Comparison of ENCODE assay signal across 16 mouse cellular contexts in genomic region chr1:187077352-187077751, GRCm38 (mm10).
DNase-seq lines count a peak whose midpoint lies in the region; ATAC-seq and TF ChIP-seq lines count a peak whose summit lies in the region.
"Had no signal": no experiment of that assay in that cellular context is flagged by ENCODE, and none has a peak within 500 bp of the region (broad histone marks: within the 10 kb centered on the region; RNA-seq: fewer than 3 reads in every experiment).

No protein-coding gene starts in this region.

- H3K9ac ChIP-seq in forebrain, embryonic 11.5 days (ENCODE audit: low read length) = no peak overlapping the region
- H3K9ac ChIP-seq in forebrain, embryonic 16.5 days (replicated peaks; ENCODE audit: low read depth, low read length) = no peak overlapping the region
- H3K9ac ChIP-seq in forebrain, embryonic 14.5 days (ENCODE audit: low read length) = no peak overlapping the region
- H3K9ac ChIP-seq in midbrain, embryonic 14.5 days (replicated peaks; ENCODE audit: low read length) = no peak overlapping the region
- H3K9ac ChIP-seq: lung, embryonic 15.5 days had no signal

- H3K4me1 ChIP-seq in forebrain, embryonic 11.5 days (replicated peaks; ENCODE audit: control insufficient read depth, insufficient read depth, low read length) = peaks cover 6% of the 10 kb centered on the region; the same call in 1 of the 2 replicates
- peaks cover 9% of the 10 kb centered on the region; the same call in 1 of the 2 replicates for H3K4me1 ChIP-seq in forebrain, embryonic 16.5 days (replicated peaks; ENCODE audit: control insufficient read depth, insufficient read depth, low read length)
- peaks cover 12% of the 10 kb centered on the region for H3K4me1 ChIP-seq in forebrain, embryonic 14.5 days (ENCODE audit: control insufficient read depth, insufficient read depth, low read length)
- 0 out of 2 replicates have a peak, but pooled peaks cover 6% of the 10 kb centered on the region for H3K4me1 ChIP-seq in midbrain, embryonic 14.5 days (ENCODE audit: control insufficient read depth, insufficient read depth, low read length)
- H3K4me1 ChIP-seq: lung, embryonic 15.5 days had no signal

- H3K9me3 ChIP-seq in forebrain, embryonic 11.5 days (ENCODE audit: control insufficient read depth, low read length) = no peaks in the 10 kb centered on the region
- H3K9me3 ChIP-seq in forebrain, embryonic 16.5 days (ENCODE audit: control insufficient read depth, low read length) = no peaks in the 10 kb centered on the region
- H3K9me3 ChIP-seq in forebrain, embryonic 14.5 days (replicated peaks; ENCODE audit: control insufficient read depth, low read length) = no peaks in the 10 kb centered on the region
- H3K9me3 ChIP-seq in midbrain, embryonic 14.5 days (ENCODE audit: control insufficient read depth, low read length) = no peaks in the 10 kb centered on the region
- H3K9me3 ChIP-seq: lung, embryonic 15.5 days had no signal

- peak; percentile 53 for DNase-seq in forebrain, embryonic 11.5 days (ENCODE audit: low spot score)
- DNase-seq in brain, embryonic 14.5 days (ENCODE audit: low read depth) = peak; percentile 72
- peak; percentile 30 for DNase-seq in forebrain, embryonic 14.5 days (ENCODE audit: low spot score)
- peak; percentile 30 for DNase-seq in midbrain, embryonic 14.5 days
- no peak for DNase-seq in right cerebral cortex, postnatal 36 days (ENCODE audit: low spot score in 2 of 2)
- DNase-seq in left cerebral cortex, adult 8-10 months (ENCODE audit: low spot score in 2 of 2) = no peak
- no peak for DNase-seq in thymus, postnatal 0 days (ENCODE audit: low spot score)
- DNase-seq: cerebellum, adult 11-12 months; gastrocnemius, adult 2 months; heart, adult 2 months; thymus, postnatal 14 days had no signal

- no peak overlapping the region for H3K4me3 ChIP-seq in forebrain, embryonic 11.5 days (ENCODE audit: low read depth, low read length)
- no peak overlapping the region for H3K4me3 ChIP-seq in forebrain, embryonic 16.5 days (replicated peaks; ENCODE audit: low read length)
- H3K4me3 ChIP-seq in forebrain, embryonic 14.5 days (ENCODE audit: low read depth, low read length) = no peak overlapping the region
- no peak overlapping the region for H3K4me3 ChIP-seq in midbrain, embryonic 14.5 days (replicated peaks; ENCODE audit: low read depth, low read length)
- H3K4me3 ChIP-seq: gastrocnemius, adult 2 months; heart, adult 2 months; layer of hippocampus, adult 2 months; lung, embryonic 15.5 days; myocyte had no signal

- TF ChIP-seq POLR2A in brain, embryonic 14.5 days (IDR thresholded peaks at IDR 0.05; ENCODE audit: borderline replicate concordance, extremely low read depth, insufficient read depth, insufficient read length, poor library complexity, severe bottlenecking) = no peak

- peak; percentile 75 for ATAC-seq in forebrain, embryonic 11.5 days (replicated peaks; ENCODE audit: low FRiP score)
- no peak for ATAC-seq in forebrain, embryonic 16.5 days
- peak; percentile 32; the same call in 1 of the 2 replicates for ATAC-seq in forebrain, embryonic 14.5 days
- no peak for ATAC-seq in midbrain, embryonic 14.5 days (ENCODE audit: low FRiP score, low TSS enrichment)

- no peaks in the 10 kb centered on the region for H3K27me3 ChIP-seq in forebrain, embryonic 11.5 days (ENCODE audit: control insufficient read depth, insufficient read depth, low read length)
- H3K27me3 ChIP-seq in forebrain, embryonic 16.5 days (replicated peaks; ENCODE audit: control insufficient read depth, insufficient read depth, low read length) = no peaks in the 10 kb centered on the region
- H3K27me3 ChIP-seq in forebrain, embryonic 14.5 days (replicated peaks; ENCODE audit: control insufficient read depth, insufficient read depth, low read length) = no peaks in the 10 kb centered on the region
- H3K27me3 ChIP-seq in midbrain, embryonic 14.5 days (ENCODE audit: control insufficient read depth, insufficient read depth, low read length) = no peaks in the 10 kb centered on the region
- H3K27me3 ChIP-seq: lung, embryonic 15.5 days had no signal

- TF ChIP-seq CTCF in brain, embryonic 14.5 days (IDR thresholded peaks at IDR 0.05; ENCODE audit: borderline replicate concordance, extremely low read depth, insufficient read depth, insufficient read length) = no peak

- WGBS in forebrain, embryonic 11.5 days = 34% methylated on average over 9 of the region's 9 CpGs
- WGBS in forebrain, embryonic 16.5 days = 18% methylated on average over 9 of the region's 9 CpGs
- WGBS in forebrain, embryonic 14.5 days = 19% methylated on average over 9 of the region's 9 CpGs
- 55% methylated on average over 9 of the region's 9 CpGs for WGBS in midbrain, embryonic 14.5 days

- no peak overlapping the region for H3K4me2 ChIP-seq in forebrain, embryonic 11.5 days (ENCODE audit: low read depth, low read length, severe bottlenecking)
- no peak overlapping the region for H3K4me2 ChIP-seq in forebrain, embryonic 16.5 days (ENCODE audit: low read length)
- H3K4me2 ChIP-seq in forebrain, embryonic 14.5 days (ENCODE audit: low read length) = no peak overlapping the region
- H3K4me2 ChIP-seq in midbrain, embryonic 14.5 days (ENCODE audit: low read length) = no peak overlapping the region
- H3K4me2 ChIP-seq: liver, embryonic 11.5 days; lung, embryonic 15.5 days had no signal

- no peaks in the 10 kb centered on the region for H3K36me3 ChIP-seq in forebrain, embryonic 11.5 days (ENCODE audit: control insufficient read depth, insufficient read depth, low read length)
- H3K36me3 ChIP-seq in forebrain, embryonic 16.5 days (ENCODE audit: control insufficient read depth, insufficient read depth) = no peaks in the 10 kb centered on the region
- H3K36me3 ChIP-seq in forebrain, embryonic 14.5 days (ENCODE audit: control insufficient read depth, insufficient read depth, low read length) = no peaks in the 10 kb centered on the region
- H3K36me3 ChIP-seq in midbrain, embryonic 14.5 days (ENCODE audit: control insufficient read depth, insufficient read depth, low read length) = no peaks in the 10 kb centered on the region
- H3K36me3 ChIP-seq: lung, embryonic 15.5 days had no signal

- no peak overlapping the region for H3K27ac ChIP-seq in forebrain, embryonic 11.5 days (ENCODE audit: low read depth, low read length)
- H3K27ac ChIP-seq in forebrain, embryonic 16.5 days (ENCODE audit: low read length) = no peak overlapping the region
- H3K27ac ChIP-seq in forebrain, embryonic 14.5 days (ENCODE audit: low read depth, low read length) = no peak overlapping the region
- no peak overlapping the region for H3K27ac ChIP-seq in midbrain, embryonic 14.5 days (replicated peaks; ENCODE audit: low read depth, low read length)
- H3K27ac ChIP-seq: gastrocnemius, adult 2 months; heart, adult 2 months; layer of hippocampus, adult 2 months; lung, embryonic 15.5 days had no signal

Comparison
In these comparisons a context has a peak if more than half of its experiments do, and no peak if none do; other contexts are left out.
1. ATAC-seq: peak in forebrain, embryonic 11.5 days (single experiment) and forebrain, embryonic 14.5 days (single experiment); none in forebrain, embryonic 16.5 days (single experiment) and midbrain, embryonic 14.5 days (single experiment).
2. DNase-seq: peak in forebrain, embryonic 11.5 days (single experiment), brain, embryonic 14.5 days (single experiment), forebrain, embryonic 14.5 days (single experiment) and midbrain, embryonic 14.5 days (single experiment); none in right cerebral cortex, postnatal 36 days (0 of 2), left cerebral cortex, adult 8-10 months (0 of 2) and thymus, postnatal 0 days (single experiment).